Mouse (Mus musculus) liver, embryonic 16.5 days (tissue): ENCODE measurements around the gene Klhl42. TPM values are rescaled to one million over a fixed set of nuclear protein-coding genes. Genes with fewer than 3 reads are reported as not detected.

ENCODE experiments used
- ATAC-seq: fragments of 200-750 bp; cut with Nextera tagmentation; 2 replicates; pipeline ENCODE4 v1.8.0; 2017; ENCODE audit warnings: low read depth, mild to moderate bottlenecking, moderate number of reproducible peaks, moderate library complexity
- H3K27ac ChIP-seq: fragments of 300-500 bp; sonication (generic); 2 replicates; pipeline ENCODE4 v1.5.1; 2014; ENCODE audit warnings: mild to moderate bottlenecking, low read length
- H3K27me3 ChIP-seq: fragments of 300-500 bp; sonication (generic); 2 replicates; pipeline ENCODE4 v1.6.1; 2014; ENCODE audit warnings: low read depth, low read length, mixed read lengths; ENCODE audit not compliant: control insufficient read depth, insufficient read depth
- H3K36me3 ChIP-seq: fragments of 300-500 bp; sonication (generic); 2 replicates; pipeline ENCODE4 v1.6.1; 2014; ENCODE audit warnings: mild to moderate bottlenecking; ENCODE audit not compliant: control insufficient read depth, insufficient read depth
- H3K4me1 ChIP-seq: fragments of 300-500 bp; sonication (generic); 2 replicates; pipeline ENCODE4 v1.6.1; 2014; ENCODE audit warnings: low read depth, low read length, mixed read lengths; ENCODE audit not compliant: control insufficient read depth
- H3K4me2 ChIP-seq: fragments of 300-500 bp; sonication (generic); 2 replicates; pipeline ENCODE4 v1.6.1; 2014; ENCODE audit warnings: low read depth, low read length, mixed read lengths
- H3K4me3 ChIP-seq: fragments of 300-500 bp; sonication (generic); 2 replicates; pipeline ENCODE4 v1.5.1; 2014; ENCODE audit warnings: low read depth, mild to moderate bottlenecking, low read length
- H3K9ac ChIP-seq: fragments of 300-500 bp; sonication (generic); 2 replicates; pipeline ENCODE4 v1.6.1; 2014; ENCODE audit warnings: low read depth, low read length
- H3K9me3 ChIP-seq: fragments of 300-500 bp; sonication (generic); replicated peaks from 2 replicates; pipeline ENCODE4 v1.6.1; 2016; ENCODE audit warnings: low read length; ENCODE audit not compliant: control insufficient read depth
- WGBS: fragments of 180-500 bp; shearing (Covaris S2); extraction: QIAGEN DNeasy Blood & Tissue Kit; methylation state at CpG from one replicate; pipeline ENCODE4 v1.1.7; 2014; ENCODE audit not compliant: insufficient replicate concordance; 5-methylcytosine and 5-hydroxymethylcytosine counted together
- polyA plus RNA-seq: library from polyadenylated mRNA; unstranded; fragments of >200 nt; fragmentation: Nextera tagmentation; extraction: Ambion mirVana; gene quantifications from 2 replicates; pipeline ENCODE4 v1.2.1, GENCODE M21; 2015

Gene Klhl42
- polyA plus RNA-seq, 1 experiment from 2014 or later = 1.8 TPM

DNA sequence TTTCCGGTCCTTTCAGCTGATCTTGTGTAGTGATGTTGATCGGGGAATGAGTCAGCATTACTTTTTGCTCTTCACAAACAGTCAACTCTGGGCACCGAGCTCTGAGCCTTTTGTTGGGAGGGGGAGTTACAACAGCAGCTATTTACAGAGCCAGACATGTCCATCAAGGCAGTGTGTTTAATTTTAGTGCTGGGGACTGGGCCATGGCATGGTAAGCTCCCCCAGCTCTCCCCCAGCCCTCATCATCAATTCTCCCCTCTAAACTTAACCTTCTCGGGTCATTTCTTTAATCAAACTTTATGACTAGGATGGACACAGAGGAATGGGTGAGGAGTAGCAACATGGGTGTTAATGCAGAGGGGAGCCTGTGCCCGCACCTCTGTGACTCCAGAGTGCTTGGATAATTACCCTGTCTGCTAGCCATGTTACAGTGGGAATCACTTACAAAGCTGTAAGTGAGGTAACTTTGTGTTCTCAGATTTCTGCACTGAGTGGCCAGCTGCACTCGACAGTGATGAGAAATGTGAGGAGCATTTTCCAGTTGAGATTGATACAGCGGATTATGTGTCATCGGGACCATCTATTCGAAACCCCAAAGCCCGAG, 35.7 kb upstream of the Klhl42 start:
- H3K9ac ChIP-seq = no peak overlapping the region
- no peaks in the 10 kb centered on the region for H3K27me3 ChIP-seq
- no peak overlapping the region for H3K27ac ChIP-seq
- no peaks in the 10 kb centered on the region for H3K9me3 ChIP-seq
- H3K4me2 ChIP-seq = no peak overlapping the region
- no peak for ATAC-seq
- H3K4me3 ChIP-seq = no peak overlapping the region
- WGBS = 69% methylated on average over 10 of the region's 10 CpGs
- no peaks in the 10 kb centered on the region; the same call in 1 of the 2 replicates for H3K36me3 ChIP-seq
- no peaks in the 10 kb centered on the region for H3K4me1 ChIP-seq

DNA sequence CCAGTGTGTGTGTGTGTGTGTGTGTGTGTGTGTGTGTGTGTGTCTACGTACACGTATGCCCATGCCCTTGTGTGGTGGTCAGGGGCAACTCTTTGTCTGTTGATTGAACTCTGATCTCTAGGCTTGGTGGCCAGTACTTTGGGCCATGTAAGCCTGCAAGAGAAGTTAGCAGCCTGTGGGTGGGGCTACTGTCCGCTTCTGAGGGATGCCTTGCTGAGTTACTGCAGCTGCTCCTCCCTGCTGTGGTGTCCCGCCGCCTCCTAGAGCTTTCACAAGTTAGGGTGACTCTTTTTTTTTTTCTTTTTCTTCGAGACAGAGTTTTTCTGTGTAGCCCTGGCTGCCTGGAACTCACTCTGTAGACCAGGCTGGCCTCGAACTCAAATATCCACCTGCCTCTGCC, 31.9 kb upstream of the Klhl42 start:
- H3K4me3 ChIP-seq = no peak overlapping the region
- ATAC-seq = no peak
- 65% methylated on average over 7 of the region's 7 CpGs for WGBS
- H3K27me3 ChIP-seq = no peaks in the 10 kb centered on the region
- no peak overlapping the region for H3K9ac ChIP-seq
- H3K4me1 ChIP-seq = no peaks in the 10 kb centered on the region
- no peak overlapping the region for H3K4me2 ChIP-seq
- H3K27ac ChIP-seq = no peak overlapping the region
- no peaks in the 10 kb centered on the region for H3K9me3 ChIP-seq
- peaks cover 3% of the 10 kb centered on the region for H3K36me3 ChIP-seq

DNA sequence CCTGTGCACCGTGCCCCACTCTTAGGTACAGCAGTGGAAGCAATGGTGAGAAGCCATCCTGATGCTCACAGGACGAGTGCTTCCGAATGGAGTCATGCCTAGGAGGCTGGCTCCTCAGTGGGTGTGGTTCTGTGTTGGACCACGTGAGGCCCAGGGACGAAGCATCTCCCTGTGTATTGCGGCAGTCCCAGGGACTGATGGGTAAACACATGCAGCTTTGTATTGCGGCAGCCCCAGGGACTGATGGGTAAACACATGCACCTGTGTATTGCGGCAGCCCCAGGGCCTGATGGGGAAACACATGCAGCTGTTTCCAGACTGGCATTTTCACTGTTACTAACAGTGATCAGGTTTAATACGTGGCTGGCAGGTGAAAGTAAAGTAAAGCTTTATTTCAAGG, 29.5 kb upstream of the Klhl42 start:
- no peaks in the 10 kb centered on the region for H3K4me1 ChIP-seq
- ATAC-seq = no peak
- H3K27me3 ChIP-seq = no peaks in the 10 kb centered on the region
- peaks cover 3% of the 10 kb centered on the region for H3K36me3 ChIP-seq
- no peak overlapping the region for H3K4me3 ChIP-seq
- H3K9ac ChIP-seq = no peak overlapping the region
- H3K4me2 ChIP-seq = no peak overlapping the region
- 74% methylated on average over 9 of the region's 9 CpGs for WGBS
- no peaks in the 10 kb centered on the region for H3K9me3 ChIP-seq
- no peak overlapping the region for H3K27ac ChIP-seq

DNA sequence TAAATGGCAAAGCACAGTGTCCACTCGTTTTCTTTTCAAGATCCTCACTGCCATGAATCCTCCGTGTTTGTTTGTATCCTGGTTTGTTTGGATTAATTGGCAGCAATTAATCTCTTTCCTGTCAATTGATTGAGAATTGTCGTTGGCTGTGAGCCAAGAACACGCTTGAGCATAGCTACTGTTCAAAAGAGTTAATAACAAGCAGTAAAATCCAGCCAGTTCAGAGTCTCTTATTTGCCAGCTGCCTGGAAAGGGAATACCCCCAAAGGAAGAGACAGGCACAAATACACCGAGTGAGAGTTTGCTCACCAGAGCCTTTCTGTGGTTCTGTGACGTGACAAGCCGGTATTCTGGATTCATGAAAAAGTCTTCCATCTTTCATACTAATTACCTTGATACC, 29.1 kb upstream of the Klhl42 start:
- H3K9ac ChIP-seq = no peak overlapping the region
- H3K4me3 ChIP-seq = no peak overlapping the region
- H3K9me3 ChIP-seq = no peaks in the 10 kb centered on the region
- no peak for ATAC-seq
- H3K4me2 ChIP-seq = no peak overlapping the region
- 74% methylated on average over 7 of the region's 7 CpGs for WGBS
- H3K27ac ChIP-seq = no peak overlapping the region
- H3K4me1 ChIP-seq = no peaks in the 10 kb centered on the region
- H3K27me3 ChIP-seq = no peaks in the 10 kb centered on the region
- peaks cover 3% of the 10 kb centered on the region for H3K36me3 ChIP-seq

DNA sequence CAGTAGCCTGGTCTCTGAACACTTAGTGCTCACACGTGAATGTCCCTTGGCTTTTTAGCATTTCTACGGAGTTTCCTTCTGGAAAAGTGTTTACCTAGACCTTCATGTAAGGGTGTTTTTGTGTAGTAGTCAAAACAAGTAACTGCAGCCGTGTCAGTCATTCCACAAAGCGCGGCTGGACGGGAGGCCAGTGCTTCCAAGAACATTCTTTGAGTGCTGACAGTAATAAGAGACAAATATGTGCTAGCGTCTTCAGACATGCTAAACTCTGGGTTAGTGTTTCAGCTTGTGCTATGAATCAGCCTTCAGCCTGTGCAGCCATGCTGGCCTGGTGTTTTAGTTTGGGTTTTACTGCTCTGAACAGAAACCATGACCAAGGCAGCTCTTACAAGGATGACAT, 28.5 kb upstream of the Klhl42 start:
- 85% methylated on average over 7 of the region's 7 CpGs for WGBS
- H3K27ac ChIP-seq = no peak overlapping the region
- no peaks in the 10 kb centered on the region for H3K4me1 ChIP-seq
- no peak overlapping the region for H3K9ac ChIP-seq
- peaks cover 3% of the 10 kb centered on the region for H3K36me3 ChIP-seq
- H3K4me2 ChIP-seq = no peak overlapping the region
- no peak overlapping the region for H3K4me3 ChIP-seq
- no peaks in the 10 kb centered on the region for H3K27me3 ChIP-seq
- ATAC-seq = no peak
- no peaks in the 10 kb centered on the region for H3K9me3 ChIP-seq

DNA sequence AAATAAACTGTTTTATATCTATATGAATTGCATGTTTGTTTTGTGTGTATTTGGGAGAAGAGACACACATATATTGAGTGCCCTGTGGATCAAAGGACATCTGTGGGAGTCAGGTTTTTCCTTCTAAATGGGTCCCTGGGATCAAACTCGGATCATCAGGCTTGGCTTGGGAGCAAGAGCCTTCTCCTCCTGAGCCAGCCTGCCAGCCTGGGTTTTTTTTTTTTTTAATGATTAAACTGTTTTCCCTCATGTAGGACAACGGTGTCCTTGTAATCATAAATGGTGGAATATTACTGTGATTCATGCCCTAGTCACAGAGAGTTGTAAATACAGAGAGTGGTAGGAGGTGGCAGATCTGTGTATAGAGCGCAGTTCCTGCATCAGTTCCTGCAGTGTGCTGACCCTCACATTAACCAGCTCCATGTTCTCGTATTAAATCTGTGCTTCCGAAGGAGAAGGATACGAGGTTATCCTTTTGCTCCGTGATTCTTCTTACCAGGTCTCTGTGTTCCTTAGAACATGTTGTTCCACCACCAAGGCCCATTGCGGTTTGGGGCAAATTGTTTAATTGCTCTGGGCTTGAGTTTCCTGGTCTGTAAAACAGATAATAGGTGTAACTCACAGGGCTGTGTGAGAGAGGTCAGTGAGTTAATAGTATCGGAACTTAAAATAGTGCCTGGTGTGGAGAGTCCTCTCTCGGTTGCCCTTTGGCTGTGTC, 26.8 kb upstream of the Klhl42 start:
- no peak overlapping the region for H3K27ac ChIP-seq
- H3K36me3 ChIP-seq = peaks cover 3% of the 10 kb centered on the region
- H3K9ac ChIP-seq = no peak overlapping the region
- 79% methylated on average over 10 of the region's 10 CpGs for WGBS
- no peak for ATAC-seq
- no peaks in the 10 kb centered on the region for H3K27me3 ChIP-seq
- H3K4me1 ChIP-seq = no peaks in the 10 kb centered on the region
- no peaks in the 10 kb centered on the region for H3K9me3 ChIP-seq
- no peak overlapping the region for H3K4me3 ChIP-seq
- no peak overlapping the region for H3K4me2 ChIP-seq

DNA sequence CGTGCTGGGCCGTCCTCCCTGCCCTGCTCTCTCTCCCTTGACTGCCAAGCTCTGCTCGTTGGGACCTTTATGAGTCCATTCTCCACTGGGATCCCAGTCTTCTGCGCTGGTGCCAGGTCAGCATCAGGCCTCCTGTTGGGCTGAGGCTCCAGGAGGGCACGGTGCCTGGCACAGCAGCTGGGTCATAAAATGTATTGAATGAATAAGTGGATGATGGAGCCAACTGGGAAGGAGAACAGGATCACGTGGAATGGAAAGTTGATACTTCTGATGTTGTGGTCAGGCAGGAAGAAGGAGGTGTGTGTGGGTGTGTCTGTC, 26.3 kb upstream of the Klhl42 start:
- Histone ChIP-seq H3K4me1 (no peaks in the 10 kb centered on the region), H3K27ac (no peak overlapping the region), H3K27me3 (no peaks in the 10 kb centered on the region), H3K9me3 (no peaks in the 10 kb centered on the region), H3K4me3 (no peak overlapping the region), H3K4me2 (no peak overlapping the region), H3K36me3 (peaks cover 3% of the 10 kb centered on the region), H3K9ac (no peak overlapping the region)
- WGBS = 76% methylated on average over 6 of the region's 6 CpGs
- ATAC-seq = no peak

DNA sequence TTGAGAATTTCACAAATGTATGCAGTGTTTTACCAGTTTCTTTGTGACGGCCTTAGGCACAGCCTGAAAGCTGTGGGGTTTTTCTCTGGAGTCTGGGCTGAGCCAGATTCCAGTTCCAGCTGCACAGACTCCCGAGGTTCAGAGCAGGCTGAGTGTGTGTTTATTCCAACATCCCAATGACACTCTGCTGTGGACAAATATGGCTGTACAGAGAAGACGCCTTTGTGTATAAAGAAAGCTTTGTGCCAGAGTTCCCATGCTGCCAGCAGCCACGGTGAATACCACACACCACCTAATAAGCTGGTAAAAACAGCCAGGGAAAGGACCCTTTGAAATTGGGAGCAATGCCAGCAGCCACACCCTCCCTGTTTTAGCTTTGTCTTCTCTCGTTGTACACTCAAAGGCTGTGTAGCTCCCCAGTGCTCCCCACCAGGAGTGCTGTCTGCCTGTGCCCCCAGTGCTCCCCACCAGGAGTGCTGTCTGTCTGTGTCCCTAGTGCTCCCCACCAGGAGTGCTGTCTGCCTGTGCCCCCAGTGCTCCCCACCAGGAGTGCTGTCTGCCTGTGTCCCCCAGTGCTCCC, 15.3 kb upstream of the Klhl42 start:
- Histone ChIP-seq H3K27ac (no peak overlapping the region), H3K4me2 (no peak overlapping the region), H3K4me3 (no peak overlapping the region), H3K9me3 (no peaks in the 10 kb centered on the region), H3K9ac (no peak overlapping the region), H3K27me3 (no peaks in the 10 kb centered on the region), H3K4me1 (no peaks in the 10 kb centered on the region), H3K36me3 (peaks cover 2% of the 10 kb centered on the region; the same call in 1 of the 2 replicates)
- ATAC-seq = no peak
- 66% methylated on average over 5 of the region's 5 CpGs for WGBS

DNA sequence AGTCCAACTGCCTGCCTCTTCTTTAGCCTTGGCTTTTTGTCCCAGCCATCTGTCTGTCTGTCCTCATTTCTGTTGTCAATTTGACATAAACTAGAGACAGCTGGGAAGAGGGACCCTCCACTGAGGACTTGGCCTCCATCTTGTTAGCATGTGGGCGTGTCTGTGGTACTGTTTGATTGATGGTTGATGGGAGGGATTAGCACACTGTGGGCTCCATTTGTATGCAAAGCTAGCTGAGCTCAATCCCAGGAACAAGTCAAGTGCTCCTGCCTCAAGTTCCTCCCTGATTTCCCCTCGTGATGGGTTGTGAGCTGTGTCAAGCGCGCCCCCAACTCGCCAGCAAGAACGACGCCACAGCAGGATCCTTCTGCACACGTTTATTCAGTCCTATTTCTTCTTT, 14.3 kb upstream of the Klhl42 start:
- ATAC-seq = no peak
- 75% methylated on average over 8 of the region's 8 CpGs for WGBS

More for the DNA sequence above, 14.3 kb upstream of the Klhl42 start:
- H3K4me3 ChIP-seq = no peak overlapping the region
- no peak overlapping the region for H3K27ac ChIP-seq
- H3K27me3 ChIP-seq = no peaks in the 10 kb centered on the region
- H3K9me3 ChIP-seq = no peaks in the 10 kb centered on the region
- no peak overlapping the region for H3K4me2 ChIP-seq
- no peak overlapping the region for H3K9ac ChIP-seq
- H3K36me3 ChIP-seq = peaks cover 2% of the 10 kb centered on the region; the same call in 1 of the 2 replicates
- no peaks in the 10 kb centered on the region for H3K4me1 ChIP-seq
